8 mouse cellular contexts compared by ENCODE assay signal in the genomic region with DNA sequence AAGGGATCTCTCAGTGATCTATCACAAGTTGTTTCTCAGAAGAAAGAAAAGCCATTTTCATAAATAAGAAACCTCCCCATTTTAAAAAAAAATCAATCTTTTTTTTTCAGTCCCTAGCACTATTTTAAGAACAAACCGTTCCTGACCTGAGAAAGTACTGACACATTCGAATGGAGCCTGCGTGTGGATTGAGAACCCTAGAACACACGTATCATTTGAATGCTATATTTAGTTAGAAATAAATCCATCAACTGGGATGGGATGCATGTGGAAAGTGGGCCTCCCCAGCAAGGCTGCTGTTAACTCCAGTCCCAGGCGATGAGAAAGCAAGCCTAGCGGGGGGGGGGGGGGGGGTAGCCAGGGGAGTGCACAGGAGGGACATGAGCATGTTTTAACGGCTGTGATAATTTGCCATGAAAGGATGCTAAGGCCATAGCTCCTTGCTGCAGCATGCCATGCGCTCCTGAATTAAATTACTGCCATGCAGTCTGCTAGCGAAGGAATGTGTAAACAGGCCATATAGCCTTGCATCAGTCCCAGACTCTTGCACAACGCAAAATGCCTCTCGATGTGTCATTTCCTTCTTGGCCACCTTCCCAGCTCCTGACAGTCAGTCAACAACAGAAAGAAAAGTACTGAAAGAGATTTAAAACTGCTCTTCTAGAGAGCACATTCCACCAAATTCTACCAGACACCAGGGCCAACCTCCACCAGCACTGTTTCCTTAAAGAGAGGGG.
DNase-seq lines count a peak whose midpoint lies in the region; ATAC-seq and TF ChIP-seq lines count a peak whose summit lies in the region.

No protein-coding gene starts in this region.

- H3K27me3 ChIP-seq in forebrain, embryonic 16.5 days (replicated peaks; ENCODE audit: control insufficient read depth, insufficient read depth, low read length): no peaks in the 10 kb centered on the region
- H3K27me3 ChIP-seq in hindbrain, embryonic 15.5 days: no peaks in the 10 kb centered on the region
- no peaks in the 10 kb centered on the region for H3K27me3 ChIP-seq in megakaryocyte, embryonic 14.5 days (replicated peaks)
- H3K27me3 ChIP-seq in thymus, adult 2 months (ENCODE audit: control insufficient read depth, insufficient read depth, low read length): no peaks in the 10 kb centered on the region

- WGBS in forebrain, embryonic 16.5 days: 31% methylated on average over 11 of the region's 11 CpGs
- WGBS in hindbrain, embryonic 15.5 days: 46% methylated on average over 11 of the region's 11 CpGs
- 62% methylated on average over 11 of the region's 11 CpGs for WGBS in thymus, adult 2 months

- DNase-seq in right cerebral cortex, adult 2 months (ENCODE audit: low spot score in 2 of 2): peak; percentile 54 to 64
- no peak for DNase-seq in right cerebral cortex, postnatal 14 days
- DNase-seq in layer of hippocampus, postnatal 14 days (ENCODE audit: low spot score in 2 of 2): peak; percentile 19 to 54
- no peak for DNase-seq in cerebellum, adult 9-10 months
- no peak for DNase-seq in thymus, adult 2 months

- no peaks in the 10 kb centered on the region for H3K36me3 ChIP-seq in forebrain, embryonic 16.5 days (ENCODE audit: control insufficient read depth, insufficient read depth)
- H3K36me3 ChIP-seq in hindbrain, embryonic 15.5 days: no peaks in the 10 kb centered on the region
- H3K36me3 ChIP-seq in megakaryocyte, embryonic 14.5 days (replicated peaks; ENCODE audit: low read length): peaks cover 3% of the 10 kb centered on the region
- no peaks in the 10 kb centered on the region for H3K36me3 ChIP-seq in thymus, adult 2 months (ENCODE audit: control insufficient read depth, insufficient read depth, low read length)

- no peak for TF ChIP-seq POLR2A in thymus, adult 2 months (IDR thresholded peaks at IDR 0.05; ENCODE audit: control insufficient read depth, extremely low read depth, insufficient read depth, low read length, poor library complexity)

- peak; percentile 92 for ATAC-seq in forebrain, embryonic 16.5 days
- ATAC-seq in hindbrain, embryonic 15.5 days (ENCODE audit: low FRiP score, low read depth): 0 out of 2 replicates have a peak, but pooled peaks have one; percentile 30

- H3K9ac ChIP-seq in forebrain, embryonic 16.5 days (replicated peaks; ENCODE audit: low read depth, low read length): no peak overlapping the region
- no peak overlapping the region for H3K9ac ChIP-seq in hindbrain, embryonic 15.5 days

- H3K4me2 ChIP-seq in forebrain, embryonic 16.5 days (ENCODE audit: low read length): no peak overlapping the region
- H3K4me2 ChIP-seq in hindbrain, embryonic 15.5 days: no peak overlapping the region

- no peaks in the 10 kb centered on the region for H3K9me3 ChIP-seq in forebrain, embryonic 16.5 days (ENCODE audit: control insufficient read depth, low read length)
- no peaks in the 10 kb centered on the region for H3K9me3 ChIP-seq in hindbrain, embryonic 15.5 days
- no peaks in the 10 kb centered on the region for H3K9me3 ChIP-seq in megakaryocyte, embryonic 14.5 days

- peak overlapping the region; percentile 44; the same call in 1 of the 2 replicates for H3K27ac ChIP-seq in forebrain, embryonic 16.5 days (ENCODE audit: low read length)
- H3K27ac ChIP-seq in hindbrain, embryonic 15.5 days (replicated peaks): no peak overlapping the region
- H3K27ac ChIP-seq in thymus, adult 2 months (ENCODE audit: control insufficient read depth, insufficient read depth, low read length): no peak overlapping the region

- no peak for TF ChIP-seq CTCF in thymus, adult 2 months (IDR thresholded peaks at IDR 0.05; ENCODE audit: borderline replicate concordance, control insufficient read depth, extremely low read depth, insufficient read depth, low read length, poor library complexity)

- H3K4me1 ChIP-seq in forebrain, embryonic 16.5 days (replicated peaks; ENCODE audit: control insufficient read depth, insufficient read depth, low read length): peaks cover 11% of the 10 kb centered on the region
- peaks cover 5% of the 10 kb centered on the region; the same call in 1 of the 2 replicates for H3K4me1 ChIP-seq in hindbrain, embryonic 15.5 days (replicated peaks)
- H3K4me1 ChIP-seq in megakaryocyte, embryonic 14.5 days: peaks cover 64% of the 10 kb centered on the region
- H3K4me1 ChIP-seq in thymus, adult 2 months (replicated peaks; ENCODE audit: control insufficient read depth, insufficient read depth, low read length): peaks cover 13% of the 10 kb centered on the region

- H3K4me3 ChIP-seq in forebrain, embryonic 16.5 days (replicated peaks; ENCODE audit: low read length): no peak overlapping the region
- no peak overlapping the region for H3K4me3 ChIP-seq in hindbrain, embryonic 15.5 days
- peak overlapping the region; percentile 9 for H3K4me3 ChIP-seq in megakaryocyte, embryonic 14.5 days (replicated peaks)
- H3K4me3 ChIP-seq in thymus, adult 2 months (ENCODE audit: control insufficient read depth, insufficient read depth, low read length): no peak overlapping the region

Comparison
In these comparisons a context has a peak if more than half of its experiments do, and no peak if none do; other contexts are left out.
1. DNase-seq: peak in right cerebral cortex, adult 2 months (2 of 2) and layer of hippocampus, postnatal 14 days (2 of 2); none in right cerebral cortex, postnatal 14 days (single experiment), cerebellum, adult 9-10 months (single experiment) and thymus, adult 2 months (single experiment).